Mouse (Mus musculus) cerebellum, adult 2 months (tissue): Measurements from ENCODE around the gene Mras.

Experiments used
- CTCF ChIP-seq: fragments of 200-500 bp; IDR thresholded peaks from 2 replicates; pipeline ENCODE4 v1.5.1; 2011; ENCODE audit warnings: low read depth, mild to moderate bottlenecking, control low read depth, low read length, moderate library complexity, borderline replicate concordance; ENCODE audit not compliant: insufficient read depth
- POLR2A ChIP-seq: fragments of 200-500 bp; IDR thresholded peaks from 2 replicates; pipeline ENCODE4 v1.6.1; 2011; ENCODE audit warnings: low read length, control low read depth, borderline replicate concordance; ENCODE audit not compliant: insufficient read depth

DNA sequence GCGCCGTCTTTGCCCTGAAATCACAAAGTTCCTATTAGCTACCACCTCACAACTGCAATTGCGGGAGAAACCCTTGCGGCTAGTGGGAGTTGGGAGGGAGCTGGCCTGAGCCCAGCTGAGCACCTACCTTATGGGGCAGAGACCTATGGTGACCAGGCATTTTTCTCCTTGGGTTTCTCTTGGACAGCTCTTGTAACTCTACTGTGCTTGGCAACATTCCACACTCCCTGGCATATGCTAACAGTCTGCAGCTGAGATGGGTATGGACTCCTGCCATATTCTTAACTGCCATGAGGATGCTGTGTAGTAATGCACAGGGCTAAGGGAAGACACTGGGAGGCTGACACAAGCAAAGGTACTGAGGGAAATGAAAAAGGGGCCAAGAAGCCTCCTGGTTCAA, 43.6 kb upstream of the Mras start:
- TF ChIP-seq CTCF: no peak
- TF ChIP-seq POLR2A: no peak
